Mouse (Mus musculus) c-Kit-positive CD71-negative TER-119-negative erythroid progenitor cells, embryonic 14.5 days (primary cell): ENCODE measurements around the gene Slc44a1.
A peak's percentile ranks its signal among the peaks of the same experiment; 100 is the strongest.

Experiments
- DNase-seq: peaks from one replicate; pipeline ENCODE4 v3.0.0-alpha.2; 2013; ENCODE audit warnings: low read depth

Slc44a1 gene

GRCm38 (mm10) chr4:53614576-53615225, 174.5 kb downstream of the Slc44a1 start:
- DNase-seq, result no peak

- no peak for DNase-seq
These were observed 177.8 kb downstream of the Slc44a1 start for GRCm38 (mm10) chr4:53617968-53618367.

GRCm38 (mm10) chr4:53620104-53620503, 179.9 kb downstream of the Slc44a1 start:
- DNase-seq, result no peak

GRCm38 (mm10) chr4:53621084-53621483, 180.9 kb downstream of the Slc44a1 start:
- DNase-seq, result no peak

GRCm38 (mm10) chr4:53621490-53621889, 181.3 kb downstream of the Slc44a1 start:
- no peak for DNase-seq

- no peak for DNase-seq
These were observed 183.5 kb downstream of the Slc44a1 start for GRCm38 (mm10) chr4:53623711-53624110.

- no peak for DNase-seq
These were observed 184.6 kb downstream of the Slc44a1 start for GRCm38 (mm10) chr4:53624816-53625215.

- DNase-seq, result no peak
These were observed 185.1 kb downstream of the Slc44a1 start for GRCm38 (mm10) chr4:53625263-53625662.

GRCm38 (mm10) chr4:53628924-53629323, 188.7 kb downstream of the Slc44a1 start:
- no peak for DNase-seq

- no peak for DNase-seq
These were observed 190.7 kb downstream of the Slc44a1 start for GRCm38 (mm10) chr4:53630963-53631315.

- DNase-seq, result peak; percentile 23
These were observed 191.2 kb downstream of the Slc44a1 start, which contains the start of gene Fsd1l for GRCm38 (mm10) chr4:53631316-53632010. Fsd1l (plus strand) TSS chr4:53631471.

GRCm38 (mm10) chr4:53632011-53632349, 191.8 kb downstream of the Slc44a1 start:
- DNase-seq, result peak; percentile 8

- DNase-seq, result no peak
These were observed 195.1 kb downstream of the Slc44a1 start for GRCm38 (mm10) chr4:53635336-53635735.

- no peak for DNase-seq
These were observed 197.2 kb downstream of the Slc44a1 start for GRCm38 (mm10) chr4:53637269-53637909.

- DNase-seq, result no peak
These were observed 198.4 kb downstream of the Slc44a1 start for GRCm38 (mm10) chr4:53638549-53639123.

- no peak for DNase-seq
These were observed 217.8 kb downstream of the Slc44a1 start for GRCm38 (mm10) chr4:53658029-53658428.

GRCm38 (mm10) chr4:53660711-53661110, 220.5 kb downstream of the Slc44a1 start:
- DNase-seq, result no peak
